Mouse (Mus musculus): ENCODE data around the gene Hbb-bt. TPM values are rescaled to one million over a fixed set of nuclear protein-coding genes. Genes with fewer than 3 reads are reported as not detected.
"Not testable (repeated sequence)": the region's sequence is repeated elsewhere in the genome, so short reads cannot be mapped to it uniquely, and the experiment has no call there.

Hbb-bt gene
- total RNA-seq, 4 experiments from 2014 or later = 11.6 to 30.4 (median 18.8) TPM

GRCm38 (mm10) chr7:103808971-103809800 lies 4.6 kb downstream of the Hbb-bt start:
- no peak for DNase-seq (ENCODE audit: low spot score in 2 of 2)

GRCm38 (mm10) chr7:103808120-103808519 lies 5.7 kb downstream of the Hbb-bt start:
- DNase-seq (ENCODE audit: low spot score in 2 of 2) = not testable (repeated sequence)

GRCm38 (mm10) chr7:103806856-103807255 lies 6.9 kb downstream of the Hbb-bt start:
- no peak for DNase-seq (ENCODE audit: low spot score in 2 of 2)

- DNase-seq (ENCODE audit: low spot score in 2 of 2) = no peak
Measured at GRCm38 (mm10) chr7:103792669-103793388, 21.0 kb downstream of the Hbb-bt start.

GRCm38 (mm10) chr7:103791721-103792120 lies 22.1 kb downstream of the Hbb-bt start, which contains the start of gene Olfr67:
TSS of gene Olfr67 (minus strand) at chr7:103791821.
- DNase-seq (ENCODE audit: low spot score in 2 of 2) = no peak

- no peak for DNase-seq (ENCODE audit: low spot score in 2 of 2)
Measured at GRCm38 (mm10) chr7:103779598-103779997, 34.2 kb downstream of the Hbb-bt start, which contains the start of gene Olfr68. TSS of gene Olfr68 (minus strand) at chr7:103779698.

- not testable (repeated sequence) for DNase-seq (ENCODE audit: low spot score in 2 of 2)
Measured at GRCm38 (mm10) chr7:103777652-103778051, 36.1 kb downstream of the Hbb-bt start.

GRCm38 (mm10) chr7:103771494-103771893 lies 42.3 kb downstream of the Hbb-bt start, which contains the start of gene Olfr69:
TSS of gene Olfr69 (minus strand) at chr7:103771594.
- no peak for DNase-seq (ENCODE audit: low spot score in 2 of 2)

GRCm38 (mm10) chr7:103767687-103768086 lies 46.1 kb downstream of the Hbb-bt start:
- DNase-seq (ENCODE audit: low spot score in 2 of 2) = not testable (repeated sequence)

Other genes with a start within 250 kb of the Hbb-bt start
- gene Olfr616, start 244.9 kb downstream of the Hbb-bt start, total RNA-seq (2022) = not detected
- not detected for gene Olfr617, start 240.9 kb downstream of the Hbb-bt start, total RNA-seq (2022)
- not detected for gene Olfr618, start 223.9 kb downstream of the Hbb-bt start, total RNA-seq (2022)
- not detected for gene Olfr619, start 213.4 kb downstream of the Hbb-bt start, total RNA-seq (2022)
- not detected for gene Olfr620, start 201.5 kb downstream of the Hbb-bt start, total RNA-seq (2022)
- gene Olfr622, start 171.3 kb downstream of the Hbb-bt start, total RNA-seq (2022) = not detected
- not detected for gene Olfr623, start 150.3 kb downstream of the Hbb-bt start, total RNA-seq (2022)
- gene Olfr624, start 142.8 kb downstream of the Hbb-bt start, total RNA-seq (2022) = not detected
- gene Olfr625-ps1, start 131.3 kb downstream of the Hbb-bt start, total RNA-seq (2022) = not detected
- gene Olfr243, start 99.3 kb downstream of the Hbb-bt start, total RNA-seq (2022) = not detected
- gene Olfr628, start 83.6 kb downstream of the Hbb-bt start, total RNA-seq (2022) = not detected
- gene Olfr629, start 69.1 kb downstream of the Hbb-bt start, total RNA-seq (2022) = not detected
- not detected for gene Olfr630, start 56.7 kb downstream of the Hbb-bt start, total RNA-seq (2022)
- gene Olfr69, start 42.4 kb downstream of the Hbb-bt start, total RNA-seq (2022) = not detected
- not detected for gene Olfr68, start 34.3 kb downstream of the Hbb-bt start, total RNA-seq (2022)
- not detected for gene Olfr67, start 22.2 kb downstream of the Hbb-bt start, total RNA-seq (2022)
- 100 to 1,000 TPM; 150 to 315 (median 224) TPM for gene Hbb-bs, start 14.1 kb upstream of the Hbb-bt start, total RNA-seq (2022)
- gene Hbb-bh2, start 26.5 kb upstream of the Hbb-bt start, total RNA-seq (2022) = not detected
- gene Hbb-bh1, start 29.2 kb upstream of the Hbb-bt start, total RNA-seq (2022) = not detected
- gene Hbb-y, start 39.2 kb upstream of the Hbb-bt start, total RNA-seq (2022) = not detected
- not detected for gene Olfr66, start 72.3 kb upstream of the Hbb-bt start, total RNA-seq (2022)
- not detected for gene Olfr64, start 80.5 kb upstream of the Hbb-bt start, total RNA-seq (2022)
- not detected for gene Olfr65, start 89.5 kb upstream of the Hbb-bt start, total RNA-seq (2022)
- gene Olfr631, start 114.8 kb upstream of the Hbb-bt start, total RNA-seq (2022) = not detected
- not detected for gene Olfr632, start 120.4 kb upstream of the Hbb-bt start, total RNA-seq (2022)
- not detected for gene Olfr633, start 130.4 kb upstream of the Hbb-bt start, total RNA-seq (2022)
- gene Olfr635, start 157.2 kb upstream of the Hbb-bt start, total RNA-seq (2022) = not detected
- not detected for gene Olfr638, start 184.8 kb upstream of the Hbb-bt start, total RNA-seq (2022)
- gene Olfr639, start 203.3 kb upstream of the Hbb-bt start, total RNA-seq (2022) = not detected
- not detected for gene Olfr640, start 211.6 kb upstream of the Hbb-bt start, total RNA-seq (2022)
- gene Olfr641, start 221.4 kb upstream of the Hbb-bt start, total RNA-seq (2022) = not detected
- not detected for gene Olfr642, start 238.7 kb upstream of the Hbb-bt start, total RNA-seq (2022)
- gene 4930516K23Rik, start 247.4 kb upstream of the Hbb-bt start, total RNA-seq (2022) = not detected